9 mouse cellular contexts compared by ENCODE assay signal in genomic region chr1:135324571-135324970, GRCm38 (mm10). TPM values are rescaled to one million over a fixed set of nuclear protein-coding genes. Genes with fewer than 3 reads are reported as not detected.
DNase-seq lines count a peak whose midpoint lies in the region; ATAC-seq lines count a peak whose summit lies in the region.
"Had no signal": no experiment of that assay in that cellular context is flagged by ENCODE, and none has a peak within 500 bp of the region (broad histone marks: within the 10 kb centered on the region; RNA-seq: fewer than 3 reads in every experiment).

Gene Lmod1, plus strand, starts transcription at chr1:135324807.

- 28% methylated on average over 8 of the region's 8 CpGs for WGBS in liver, embryonic 12.5 days (ENCODE audit: insufficient replicate concordance)
- 7% methylated on average over 8 of the region's 8 CpGs for WGBS in embryonic facial prominence, embryonic 13.5 days

- no peaks in the 10 kb centered on the region for H3K36me3 ChIP-seq in liver, embryonic 12.5 days
- no peaks in the 10 kb centered on the region for H3K36me3 ChIP-seq in embryonic facial prominence, embryonic 13.5 days
- H3K36me3 ChIP-seq: liver, embryonic 13.5 days had no signal

- no peak within 1 kb of the TSS for H3K4me3 ChIP-seq in liver, embryonic 12.5 days
- peak within 1 kb of the TSS; percentile 14 for H3K4me3 ChIP-seq in embryonic facial prominence, embryonic 13.5 days
- H3K4me3 ChIP-seq: liver, embryonic 13.5 days had no signal

- no peaks in the 10 kb centered on the region for H3K4me1 ChIP-seq in liver, embryonic 12.5 days
- H3K4me1 ChIP-seq in embryonic facial prominence, embryonic 13.5 days: peaks cover 23% of the 10 kb centered on the region
- H3K4me1 ChIP-seq: liver, embryonic 13.5 days had no signal

- DNase-seq in liver: peak; percentile 48
- peak; percentile 61 for DNase-seq in heart, postnatal 4 days
- DNase-seq in lung, adult 18-20 months: peak; percentile 34 to 37
- DNase-seq in testis, postnatal 10 days (ENCODE audit: low spot score): peak; percentile 83
- DNase-seq in thymus, postnatal 10 days (ENCODE audit: low spot score in 2 of 2): no peak
- DNase-seq: liver, embryonic 13.5 days had no signal

- no peak within 1 kb of the TSS for H3K9ac ChIP-seq in liver, embryonic 12.5 days
- H3K9ac ChIP-seq in embryonic facial prominence, embryonic 13.5 days: peak within 1 kb of the TSS; percentile 52
- H3K9ac ChIP-seq: liver, embryonic 13.5 days had no signal

- peaks cover 53% of the 10 kb centered on the region for H3K27me3 ChIP-seq in liver, embryonic 12.5 days (replicated peaks)
- H3K27me3 ChIP-seq in embryonic facial prominence, embryonic 13.5 days: peaks cover 3% of the 10 kb centered on the region; the same call in 1 of the 2 replicates

- H3K27ac ChIP-seq in liver, embryonic 12.5 days: no peak within 1 kb of the TSS
- peak within 1 kb of the TSS; percentile 62 for H3K27ac ChIP-seq in embryonic facial prominence, embryonic 13.5 days
- H3K27ac ChIP-seq: liver, embryonic 13.5 days had no signal

- no peak for ATAC-seq in liver, embryonic 12.5 days
- ATAC-seq in embryonic facial prominence, embryonic 13.5 days (ENCODE audit: insufficient number of reproducible peaks, insufficient read depth, low FRiP score, low TSS enrichment, low read depth): peak; percentile 80
- ATAC-seq in cerebellum, adult (ENCODE audit: insufficient number of reproducible peaks, low FRiP score, low TSS enrichment): no peak

- no peak within 1 kb of the TSS for H3K4me2 ChIP-seq in liver, embryonic 12.5 days
- H3K4me2 ChIP-seq in embryonic facial prominence, embryonic 13.5 days: peak within 1 kb of the TSS; percentile 50
- H3K4me2 ChIP-seq: liver, embryonic 13.5 days had no signal

- H3K9me3 ChIP-seq in liver, embryonic 12.5 days (replicated peaks): no peaks in the 10 kb centered on the region
- no peaks in the 10 kb centered on the region for H3K9me3 ChIP-seq in embryonic facial prominence, embryonic 13.5 days
- H3K9me3 ChIP-seq: liver, embryonic 13.5 days had no signal

RNA-seq across cellular contexts. Expression of gene Lmod1, which starts in this region (rescaled TPM):
- polyA plus RNA-seq in liver, embryonic 12.5 days (2016; fragmentation: Nextera tagmentation; extraction: Ambion mirVana): 0.11 and 0.12 TPM in 2 replicates
- 0.42 and 0.59 TPM in 2 replicates for polyA plus RNA-seq in embryonic facial prominence, embryonic 13.5 days (2015; fragmentation: Nextera tagmentation; extraction: Ambion mirVana)
- total RNA-seq in heart, postnatal 4 days (2021): 1 to 10 TPM; 1.4 to 1.6 TPM

Comparison
In these comparisons a context has a peak if more than half of its experiments do, and no peak if none do; other contexts are left out.
1. Peak in ATAC-seq, H3K4me3 ChIP-seq, H3K27ac ChIP-seq, H3K9ac ChIP-seq and H3K4me2 ChIP-seq in embryonic facial prominence, embryonic 13.5 days; RNA of the gene not detected or under 1 TPM.
2. DNase-seq: peak in liver (single experiment), heart, postnatal 4 days (single experiment), lung, adult 18-20 months (2 of 2) and testis, postnatal 10 days (single experiment); none in thymus, postnatal 10 days (0 of 2).